Mouse (Mus musculus) liver (tissue): ENCODE data around the gene Krt1.

Experiments
- DNase-seq: peaks from one replicate; pipeline ENCODE4 v3.0.0-alpha.2; 2020; ENCODE audit warnings: mixed read lengths

Gene Krt1

GRCm38 (mm10) chr15:101803052-101803822 lies 47.4 kb downstream of the Krt1 start:
- DNase-seq, result no peak

DNA sequence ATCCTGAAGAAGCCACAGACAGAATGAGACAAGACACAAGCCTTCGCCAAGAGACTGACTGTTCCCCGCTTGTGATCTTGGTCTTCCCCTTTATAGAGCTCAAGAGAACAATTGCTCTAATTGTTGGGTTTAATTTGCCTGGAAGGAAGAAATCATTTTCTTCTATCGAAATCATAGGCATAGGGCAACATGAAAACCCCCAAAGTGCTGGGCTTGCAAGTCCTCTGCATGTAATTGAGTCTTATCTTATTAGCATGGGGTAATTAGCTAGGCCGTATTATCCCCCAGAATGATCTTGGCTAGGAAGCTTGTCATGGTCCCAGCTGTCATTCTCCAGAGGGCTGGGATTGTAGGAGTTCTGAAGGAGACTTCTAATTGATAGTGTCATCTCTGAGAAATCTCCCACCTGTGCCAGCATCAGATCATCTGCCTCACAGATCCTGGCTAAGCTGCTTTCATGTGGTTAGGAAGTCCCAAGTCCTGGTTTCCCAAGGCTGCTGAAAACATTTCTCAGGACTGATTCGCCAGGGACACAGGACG lies 48.2 kb downstream of the Krt1 start, which contains the start of gene Krt73:
Gene Krt73 (minus strand): TSS at position 51 of the 540 bp plus-strand sequence.
- no peak for DNase-seq
